Mouse (Mus musculus): Measurements from ENCODE around the gene Obp2b. TPM values are rescaled to one million over a fixed set of nuclear protein-coding genes. Genes with fewer than 3 reads are reported as not detected.
"Not testable (repeated sequence)": the region's sequence is repeated elsewhere in the genome, so short reads cannot be mapped to it uniquely, and the experiment has no call there.

Obp2b gene
- polyA plus RNA-seq (2012; rRNA removed) = not detected in 2 replicates

DNA sequence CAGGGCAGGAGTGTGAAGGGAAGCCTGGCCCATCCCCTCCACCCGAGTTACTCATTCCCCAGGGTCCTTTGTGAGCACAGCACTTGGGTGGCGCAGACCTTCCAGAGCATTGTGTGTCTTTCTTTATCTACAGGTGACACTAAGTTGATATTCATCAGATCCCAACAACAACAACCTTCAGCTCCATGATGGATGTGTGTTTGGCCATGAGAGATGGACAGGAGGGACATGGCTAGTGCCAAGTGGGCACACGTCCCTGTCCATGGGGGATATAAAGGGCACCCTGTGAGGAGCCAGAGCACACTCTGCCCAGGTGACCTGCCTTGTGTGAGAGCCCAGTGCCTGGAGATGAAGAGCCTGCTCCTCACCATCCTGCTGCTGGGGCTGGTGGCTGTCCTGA, at the start of gene Obp2b:
Gene Obp2b (plus strand): TSS at position 301 of the 400 bp plus-strand sequence.
- H3K4me1 ChIP-seq (ENCODE audit: control insufficient read depth, insufficient read depth, low read length); H3K27ac ChIP-seq (ENCODE audit: insufficient read depth, low read depth, low read length); H3K27me3 ChIP-seq (replicated peaks; ENCODE audit: control insufficient read depth, insufficient read depth, low read length); H3K4me3 ChIP-seq (ENCODE audit: insufficient read depth, low read depth, low read length); DNase-seq; H3K36me3 ChIP-seq (ENCODE audit: control insufficient read depth, insufficient read depth, low read length): not testable (repeated sequence)
- WGBS = 83% methylated on average over 3 of the region's 3 CpGs

DNA sequence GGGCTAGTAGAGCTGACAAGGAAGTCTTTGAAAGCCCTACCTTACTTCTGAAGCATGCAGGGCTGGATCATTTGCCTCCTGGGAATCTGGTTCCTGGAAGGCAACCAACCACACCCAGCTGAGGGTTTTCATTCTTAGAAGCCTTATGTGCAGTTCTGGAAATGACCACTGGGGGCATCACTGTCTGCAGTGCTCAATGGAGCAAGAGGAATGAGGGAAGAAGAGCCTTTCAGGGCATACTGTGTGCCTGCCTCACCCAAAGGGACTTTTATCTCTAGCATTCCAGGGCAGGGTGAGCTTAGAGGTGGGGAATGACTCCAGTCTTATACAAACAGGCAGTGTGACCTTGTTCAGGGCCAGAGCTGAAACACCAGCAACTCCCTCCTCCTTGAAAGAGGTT, 42.2 kb upstream of the Obp2b start:
- DNase-seq = peak; percentile 58

DNA sequence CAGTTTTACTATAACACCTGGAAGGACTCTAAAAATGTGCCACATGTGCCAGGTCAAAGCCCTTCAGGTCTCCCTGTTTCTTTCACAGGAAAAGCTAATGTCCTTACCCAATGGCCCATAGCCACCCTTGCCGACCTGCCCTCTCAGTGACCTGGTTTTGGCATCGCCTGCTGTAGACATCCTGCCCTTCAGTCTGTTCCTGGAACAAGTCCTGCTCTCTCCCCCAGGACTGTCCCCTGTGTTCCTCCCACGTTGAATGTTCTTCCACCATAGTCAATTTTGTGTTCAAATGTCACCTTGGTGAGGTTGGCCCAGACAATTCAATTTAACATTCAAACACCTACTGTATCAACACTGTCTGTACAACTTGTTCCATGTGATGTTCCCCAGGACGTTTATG, 39.9 kb upstream of the Obp2b start:
- 15% methylated on average over 4 of the region's 4 CpGs for WGBS
- no peak for TF ChIP-seq CTCF (conservative IDR thresholded peaks at IDR 0.05; ENCODE audit: insufficient read depth, insufficient read length, low read depth, low read length)
- TF ChIP-seq POLR2A (IDR thresholded peaks at IDR 0.05; ENCODE audit: low read depth, low read length) = no peak
- H3K27ac ChIP-seq (ENCODE audit: insufficient read depth, low read depth, low read length) = no peak overlapping the region

More for the DNA sequence above, 42.2 kb upstream of the Obp2b start:
- TF ChIP-seq POLR2A (IDR thresholded peaks at IDR 0.05; ENCODE audit: low read depth, low read length) (no peak), CTCF (conservative IDR thresholded peaks at IDR 0.05; ENCODE audit: insufficient read depth, insufficient read length, low read depth, low read length) (peak; percentile 75)
- Histone ChIP-seq H3K36me3 (ENCODE audit: control insufficient read depth, insufficient read depth, low read length) (no peaks in the 10 kb centered on the region), H3K4me1 (ENCODE audit: control insufficient read depth, insufficient read depth, low read length) (no peaks in the 10 kb centered on the region), H3K27ac (ENCODE audit: insufficient read depth, low read depth, low read length) (no peak overlapping the region), H3K27me3 (replicated peaks; ENCODE audit: control insufficient read depth, insufficient read depth, low read length) (no peaks in the 10 kb centered on the region), H3K4me3 (ENCODE audit: insufficient read depth, low read depth, low read length) (no peak overlapping the region)

DNA sequence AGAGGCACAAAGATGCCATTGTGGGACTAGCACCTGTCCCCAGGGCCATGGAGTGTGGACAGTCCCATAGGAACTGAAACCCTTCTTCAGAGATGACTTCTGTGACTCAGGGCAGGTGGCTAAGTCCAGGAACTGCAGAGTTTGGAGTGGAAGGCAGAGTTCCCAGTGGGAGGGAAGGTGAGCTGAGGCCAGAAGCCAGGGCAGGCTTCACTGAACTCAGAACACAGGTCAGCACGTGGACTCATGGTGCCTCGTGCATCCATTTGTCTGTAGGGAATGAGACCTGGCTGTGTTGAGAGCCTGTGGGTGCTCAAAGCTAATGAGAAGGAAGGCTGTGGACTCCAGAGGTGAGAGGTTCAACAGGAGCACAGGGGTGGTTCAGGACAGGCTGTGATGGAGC, 38.1 kb upstream of the Obp2b start:
- 43% methylated on average over 2 of the region's 2 CpGs for WGBS
- H3K4me1 ChIP-seq (ENCODE audit: control insufficient read depth, insufficient read depth, low read length) = no peaks in the 10 kb centered on the region
- DNase-seq = peak; percentile 63
- no peak overlapping the region for H3K4me3 ChIP-seq (ENCODE audit: insufficient read depth, low read depth, low read length)
- no peak overlapping the region for H3K27ac ChIP-seq (ENCODE audit: insufficient read depth, low read depth, low read length)
- H3K27me3 ChIP-seq (replicated peaks; ENCODE audit: control insufficient read depth, insufficient read depth, low read length) = no peaks in the 10 kb centered on the region
- no peaks in the 10 kb centered on the region for H3K36me3 ChIP-seq (ENCODE audit: control insufficient read depth, insufficient read depth, low read length)
- TF ChIP-seq POLR2A (IDR thresholded peaks at IDR 0.05; ENCODE audit: low read depth, low read length) = no peak
- no peak for TF ChIP-seq CTCF (conservative IDR thresholded peaks at IDR 0.05; ENCODE audit: insufficient read depth, insufficient read length, low read depth, low read length)

More for the DNA sequence above, 39.9 kb upstream of the Obp2b start:
- no peaks in the 10 kb centered on the region for H3K36me3 ChIP-seq (ENCODE audit: control insufficient read depth, insufficient read depth, low read length)
- H3K27me3 ChIP-seq (replicated peaks; ENCODE audit: control insufficient read depth, insufficient read depth, low read length) = no peaks in the 10 kb centered on the region
- DNase-seq = peak; percentile 52
- no peak overlapping the region for H3K4me3 ChIP-seq (ENCODE audit: insufficient read depth, low read depth, low read length)
- H3K4me1 ChIP-seq (ENCODE audit: control insufficient read depth, insufficient read depth, low read length) = no peaks in the 10 kb centered on the region

DNA sequence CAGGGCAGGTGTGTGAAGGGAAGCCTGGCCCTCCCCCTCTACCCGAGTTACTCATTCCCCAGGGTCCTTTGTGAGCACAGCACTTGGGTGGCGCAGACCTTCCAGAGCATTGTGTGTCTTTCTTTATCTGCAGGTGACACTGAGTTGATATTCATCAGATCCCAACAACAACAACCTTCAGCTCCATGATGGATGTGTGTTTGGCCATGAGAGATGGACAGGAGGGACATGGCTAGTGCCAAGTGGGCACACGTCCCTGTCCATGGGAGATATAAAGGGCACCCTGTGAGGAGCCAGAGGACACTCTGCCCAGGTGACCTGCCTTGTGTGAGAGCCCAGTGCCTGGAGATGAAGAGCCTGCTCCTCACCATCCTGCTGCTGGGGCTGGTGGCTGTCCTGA, 37.1 kb upstream of the Obp2b start, which contains the start of gene Obp2a:
Gene Obp2a (plus strand): TSS at position 301 of the 400 bp plus-strand sequence.
- H3K27me3 ChIP-seq (replicated peaks; ENCODE audit: control insufficient read depth, insufficient read depth, low read length); DNase-seq; H3K4me1 ChIP-seq (ENCODE audit: control insufficient read depth, insufficient read depth, low read length); H3K4me3 ChIP-seq (ENCODE audit: insufficient read depth, low read depth, low read length); H3K27ac ChIP-seq (ENCODE audit: insufficient read depth, low read depth, low read length); H3K36me3 ChIP-seq (ENCODE audit: control insufficient read depth, insufficient read depth, low read length): not testable (repeated sequence)
- WGBS = 88% methylated on average over 3 of the region's 3 CpGs

DNA sequence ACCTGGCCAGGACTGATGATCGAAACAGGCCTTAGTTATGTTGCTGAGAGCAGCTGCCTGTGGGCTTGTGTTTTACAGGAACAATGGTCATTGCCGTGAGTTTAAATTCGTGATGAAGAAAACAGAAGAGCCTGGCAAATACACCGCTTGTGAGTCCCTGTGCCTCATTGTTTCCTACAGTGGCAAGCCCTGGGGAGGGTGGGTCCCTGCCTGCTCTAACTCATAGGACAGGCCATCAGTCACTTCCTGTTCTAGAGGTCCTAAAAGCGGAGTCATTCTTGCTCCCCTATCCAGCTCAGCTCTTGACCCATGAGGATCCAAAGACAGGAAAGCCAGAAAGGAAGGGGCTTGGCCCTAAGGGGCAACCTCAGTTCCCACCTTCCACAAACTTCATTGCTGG, 35.8 kb upstream of the Obp2b start:
- 76% methylated on average over 5 of the region's 5 CpGs for WGBS
- no peak for DNase-seq
- no peaks in the 10 kb centered on the region for H3K27me3 ChIP-seq (replicated peaks; ENCODE audit: control insufficient read depth, insufficient read depth, low read length)
- no peak overlapping the region for H3K4me3 ChIP-seq (ENCODE audit: insufficient read depth, low read depth, low read length)
- TF ChIP-seq POLR2A (IDR thresholded peaks at IDR 0.05; ENCODE audit: low read depth, low read length) = no peak
- TF ChIP-seq CTCF (conservative IDR thresholded peaks at IDR 0.05; ENCODE audit: insufficient read depth, insufficient read length, low read depth, low read length) = no peak
- H3K27ac ChIP-seq (ENCODE audit: insufficient read depth, low read depth, low read length) = no peak overlapping the region
- H3K36me3 ChIP-seq (ENCODE audit: control insufficient read depth, insufficient read depth, low read length) = no peaks in the 10 kb centered on the region
- H3K4me1 ChIP-seq (ENCODE audit: control insufficient read depth, insufficient read depth, low read length) = no peaks in the 10 kb centered on the region

DNA sequence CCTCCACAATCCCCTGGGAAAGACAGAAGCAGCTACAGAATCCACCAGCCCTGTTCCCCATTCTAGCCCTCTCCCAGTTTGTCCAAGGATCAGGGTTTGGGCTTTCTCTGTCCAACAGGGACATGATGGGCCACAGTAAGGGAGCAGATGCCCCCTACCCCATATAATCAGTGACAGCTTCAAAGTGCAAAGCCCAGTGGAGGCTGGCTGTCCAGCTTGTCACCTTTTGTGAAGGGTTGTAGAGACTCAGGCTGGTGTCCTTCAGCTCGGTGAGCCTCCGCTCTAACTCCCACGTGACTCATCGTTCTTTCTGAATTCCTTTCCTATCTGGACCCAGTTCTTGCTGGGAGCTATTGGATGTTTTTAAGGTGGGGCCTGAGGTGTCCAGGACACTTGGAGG, 33.1 kb upstream of the Obp2b start:
- TF ChIP-seq POLR2A (IDR thresholded peaks at IDR 0.05; ENCODE audit: low read depth, low read length) = no peak
- TF ChIP-seq CTCF (conservative IDR thresholded peaks at IDR 0.05; ENCODE audit: insufficient read depth, insufficient read length, low read depth, low read length) = no peak
- no peak overlapping the region for H3K27ac ChIP-seq (ENCODE audit: insufficient read depth, low read depth, low read length)
- no peak overlapping the region for H3K4me3 ChIP-seq (ENCODE audit: insufficient read depth, low read depth, low read length)
- no peak for DNase-seq
- 67% methylated on average over 4 of the region's 4 CpGs for WGBS
- H3K36me3 ChIP-seq (ENCODE audit: control insufficient read depth, insufficient read depth, low read length) = no peaks in the 10 kb centered on the region
- no peaks in the 10 kb centered on the region for H3K27me3 ChIP-seq (replicated peaks; ENCODE audit: control insufficient read depth, insufficient read depth, low read length)
- no peaks in the 10 kb centered on the region for H3K4me1 ChIP-seq (ENCODE audit: control insufficient read depth, insufficient read depth, low read length)

Data from kidney, adult 2 months (tissue).